In the genomic region with DNA sequence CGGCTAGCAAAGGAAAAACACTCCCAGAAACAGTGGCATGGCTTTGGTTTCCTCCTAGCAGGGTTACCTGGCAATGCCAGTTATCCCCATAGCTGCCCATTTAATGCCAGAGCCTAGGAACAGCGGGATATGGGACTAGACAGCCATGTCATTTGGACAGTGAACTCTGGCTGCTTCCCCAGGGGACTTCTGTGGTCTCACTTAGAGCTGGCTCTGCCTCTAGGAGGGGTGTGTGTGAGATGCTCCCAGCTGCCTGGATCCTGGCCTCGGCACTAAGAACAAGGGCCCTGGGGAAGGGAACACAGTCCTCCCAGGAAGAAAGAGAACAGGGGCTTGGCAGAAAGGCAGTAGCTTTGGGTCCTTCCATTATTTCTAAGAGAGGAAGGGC, we compare ENCODE assay signal across 8 mouse cellular contexts.
DNase-seq lines count a peak whose midpoint lies in the region; ATAC-seq and TF ChIP-seq lines count a peak whose summit lies in the region.

No protein-coding gene starts in this region.

- H3K9me3 ChIP-seq in lung, embryonic 15.5 days: no peaks in the 10 kb centered on the region
- H3K9me3 ChIP-seq in limb, embryonic 10.5 days (replicated peaks): no peaks in the 10 kb centered on the region
- no peaks in the 10 kb centered on the region for H3K9me3 ChIP-seq in stomach, postnatal 0 days (ENCODE audit: control insufficient read depth, low read length)

- peaks cover 19% of the 10 kb centered on the region for H3K4me1 ChIP-seq in lung, embryonic 15.5 days
- peaks cover 9% of the 10 kb centered on the region; the same call in 1 of the 2 replicates for H3K4me1 ChIP-seq in lung, adult 2 months (ENCODE audit: control insufficient read depth, insufficient read depth, low read length)
- peaks cover 31% of the 10 kb centered on the region for H3K4me1 ChIP-seq in limb, embryonic 10.5 days
- no peaks in the 10 kb centered on the region for H3K4me1 ChIP-seq in stomach, postnatal 0 days (replicated peaks; ENCODE audit: control insufficient read depth, insufficient read depth)

- H3K36me3 ChIP-seq in lung, embryonic 15.5 days: no peaks in the 10 kb centered on the region
- H3K36me3 ChIP-seq in limb, embryonic 10.5 days: no peaks in the 10 kb centered on the region
- no peaks in the 10 kb centered on the region for H3K36me3 ChIP-seq in stomach, postnatal 0 days (ENCODE audit: control insufficient read depth, insufficient read depth, low read length)

- H3K4me3 ChIP-seq in lung, embryonic 15.5 days: peak overlapping the region; percentile 21; the same call in 1 of the 2 replicates
- no peak overlapping the region for H3K4me3 ChIP-seq in lung, adult 2 months (replicated peaks; ENCODE audit: extremely low read depth, low read depth, low read length)
- peak overlapping the region; percentile 49 for H3K4me3 ChIP-seq in limb, embryonic 10.5 days
- H3K4me3 ChIP-seq in stomach, postnatal 0 days (ENCODE audit: low read depth, low read length): no peak overlapping the region

- no peak overlapping the region for H3K27ac ChIP-seq in lung, embryonic 15.5 days
- peak overlapping the region; percentile 83 for H3K27ac ChIP-seq in limb, embryonic 10.5 days
- H3K27ac ChIP-seq in stomach, postnatal 0 days (replicated peaks): no peak overlapping the region

- TF ChIP-seq EP300 in stomach, postnatal 0 days (optimal IDR thresholded peaks at IDR 0.05): no peak

- WGBS in lung, embryonic 15.5 days: 24% methylated on average over 3 of the region's 3 CpGs
- WGBS in lung, adult 2 months: 32% methylated on average over 3 of the region's 3 CpGs
- 38% methylated on average over 3 of the region's 3 CpGs for WGBS in limb, embryonic 10.5 days
- 26% methylated on average over 3 of the region's 3 CpGs for WGBS in stomach, postnatal 0 days

- no peak overlapping the region for H3K9ac ChIP-seq in lung, embryonic 15.5 days
- no peak overlapping the region for H3K9ac ChIP-seq in stomach, postnatal 0 days (ENCODE audit: low read length)

- no peak for TF ChIP-seq CTCF in lung, adult 2 months (IDR thresholded peaks at IDR 0.05; ENCODE audit: insufficient read depth, low read length)
- TF ChIP-seq CTCF in stomach, postnatal 0 days (IDR thresholded peaks at IDR 0.05; ENCODE audit: low read depth): no peak

- no peak for ATAC-seq in lung, embryonic 15.5 days (ENCODE audit: borderline replicate concordance, extremely low read depth, low FRiP score, low TSS enrichment)
- ATAC-seq in stomach, postnatal 0 days (ENCODE audit: low FRiP score, low TSS enrichment): no peak
- ATAC-seq in erythroblast, adult 5-6 weeks (replicated peaks; ENCODE audit: low FRiP score, poor library complexity, severe bottlenecking): no peak

- no peak for TF ChIP-seq POLR2A in lung, adult 2 months (IDR thresholded peaks at IDR 0.05; ENCODE audit: borderline replicate concordance, extremely low read depth, low read depth, low read length)

- peak; percentile 42 for DNase-seq in embryo, embryonic 10.5 days (ENCODE audit: low spot score)
- DNase-seq in embryo, embryonic 9.5 days (ENCODE audit: extremely low spot score): no peak
- no peak for DNase-seq in lung, adult 2 months
- DNase-seq in limb, embryonic 10.5 days (ENCODE audit: low spot score): no peak
- no peak for DNase-seq in stomach, postnatal 0 days (ENCODE audit: low spot score)
- no peak for DNase-seq in spleen, adult 12 weeks (ENCODE audit: low spot score)

- peak overlapping the region; percentile 51 for H3K4me2 ChIP-seq in lung, embryonic 15.5 days
- H3K4me2 ChIP-seq in stomach, postnatal 0 days (replicated peaks; ENCODE audit: low read depth): peak overlapping the region; percentile 44

- no peaks in the 10 kb centered on the region for H3K27me3 ChIP-seq in lung, embryonic 15.5 days
- peaks cover 21% of the 10 kb centered on the region; the same call in 1 of the 2 replicates for H3K27me3 ChIP-seq in limb, embryonic 10.5 days (ENCODE audit: low read depth, poor library complexity, severe bottlenecking)
- no peaks in the 10 kb centered on the region for H3K27me3 ChIP-seq in stomach, postnatal 0 days (ENCODE audit: control insufficient read depth, insufficient read depth, low read length)

Comparison
In these comparisons a context has a peak if more than half of its experiments do, and no peak if none do; other contexts are left out.
1. H3K4me3 ChIP-seq: peak in lung, embryonic 15.5 days (single experiment) and limb, embryonic 10.5 days (single experiment); none in lung, adult 2 months (single experiment) and stomach, postnatal 0 days (single experiment).